Mouse (Mus musculus) urinary bladder, postnatal 0 days (tissue): ENCODE data around the gene Wdr66. TPM values are rescaled to one million over a fixed set of nuclear protein-coding genes. Genes with fewer than 3 reads are reported as not detected.

Experiments used
- polyA plus RNA-seq: library from polyadenylated mRNA; unstranded; fragments of >200 nt; fragmentation: Nextera tagmentation; extraction: Ambion mirVana; gene quantifications from 2 replicates; pipeline ENCODE4 v1.2.1, GENCODE M21; 2015

Wdr66 gene
- 0.69 and 0.75 TPM in 2 replicates for polyA plus RNA-seq

DNA sequence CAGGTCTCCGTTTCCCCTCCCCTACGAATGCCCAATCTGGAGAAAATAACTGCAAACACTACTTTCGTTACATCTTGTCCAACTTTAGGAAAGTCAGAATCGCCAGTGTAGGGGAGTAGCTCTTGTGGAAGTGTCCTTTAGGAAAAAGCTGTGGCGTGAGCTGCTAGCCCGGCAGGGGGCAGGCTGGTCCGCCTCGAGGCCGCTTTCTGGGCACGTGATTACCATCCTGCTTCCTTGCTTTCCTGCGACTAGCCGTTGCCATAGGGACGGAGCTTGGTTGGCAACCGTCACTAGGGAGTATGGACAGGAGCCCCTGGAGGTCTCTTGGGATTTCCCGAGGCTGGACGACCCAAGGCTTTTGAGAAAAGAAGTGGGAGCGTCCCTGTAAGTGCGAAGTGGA, at the start of gene Wdr66:
Wdr66 (plus strand) TSS at position 269 of the 400 bp plus-strand sequence.

DNA sequence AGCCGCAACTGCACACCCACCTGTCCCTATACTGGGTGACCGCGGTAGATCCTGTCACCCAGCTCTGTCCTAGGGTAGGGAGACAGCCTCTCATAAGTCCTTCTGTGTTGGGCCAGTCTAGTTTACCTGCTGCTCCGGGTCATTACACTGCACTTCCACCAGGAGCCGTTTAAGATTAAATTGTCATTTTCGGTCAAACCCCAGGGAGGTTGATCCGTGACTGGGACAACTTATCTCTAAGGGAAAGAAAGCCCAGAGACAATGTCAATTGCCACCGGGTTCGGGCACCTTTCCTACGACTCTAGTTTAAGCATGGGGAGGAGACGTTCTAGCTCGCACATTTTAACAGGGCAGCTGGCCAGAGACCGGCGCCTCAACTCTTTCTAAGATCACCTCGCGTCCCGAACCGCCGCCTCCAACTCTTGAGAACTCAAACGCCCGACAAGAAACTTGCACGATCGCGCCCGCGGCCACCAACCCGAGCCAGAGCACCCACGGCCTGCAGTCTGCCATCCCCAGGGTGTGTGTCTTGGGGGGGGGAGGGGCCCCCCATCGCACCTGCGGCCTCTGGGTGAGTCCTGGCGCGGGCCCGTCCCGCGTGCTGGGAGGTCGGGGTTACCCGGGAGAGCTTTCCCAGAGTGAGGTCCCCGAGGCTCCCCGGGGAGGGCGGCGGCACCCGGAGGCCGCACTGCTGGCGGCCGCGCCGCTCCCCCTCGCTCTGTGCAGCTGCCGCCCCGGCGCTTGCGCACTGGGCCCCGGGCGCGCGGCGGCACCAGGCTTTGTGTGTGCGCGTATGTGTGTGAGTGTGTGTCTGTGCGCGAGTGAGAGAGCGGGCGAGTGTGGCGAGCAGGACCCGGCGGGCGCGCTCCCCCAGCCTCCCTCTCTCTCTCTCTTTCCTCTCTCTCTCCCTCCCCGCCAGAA, 92.1 kb downstream of the Wdr66 start, which contains the start of gene Bcl7a:
Bcl7a (plus strand) TSS at position 128 of the 921 bp plus-strand sequence.

Other genes with a start within 250 kb of the Wdr66 start
- 22.4 and 23.5 TPM in 2 replicates for gene Orai1, start 237.0 kb upstream of the Wdr66 start, polyA plus RNA-seq
- not detected in 2 replicates for gene Morn3, start 205.1 kb upstream of the Wdr66 start, polyA plus RNA-seq
- 10.6 and 11.9 TPM in 2 replicates for gene Tmem120b, start 183.7 kb upstream of the Wdr66 start, polyA plus RNA-seq
- gene Rhof, start 119.4 kb upstream of the Wdr66 start, polyA plus RNA-seq = 0.91 and 1.3 TPM in 2 replicates
- 4.1 and 4.7 TPM in 2 replicates for gene Setd1b, start 109.9 kb upstream of the Wdr66 start, polyA plus RNA-seq
- 50.2 and 52.0 TPM in 2 replicates for gene Psmd9, start 82.7 kb upstream of the Wdr66 start, polyA plus RNA-seq
- gene Hpd, start 69.4 kb upstream of the Wdr66 start, polyA plus RNA-seq = 0.15 and 0.37 TPM in 2 replicates
- 5.1 and 5.6 TPM in 2 replicates for gene Bcl7a, start 91.7 kb downstream of the Wdr66 start, polyA plus RNA-seq
- gene Mlxip, start 142.7 kb downstream of the Wdr66 start, polyA plus RNA-seq = 13.2 and 15.7 TPM in 2 replicates
- gene Lrrc43, start 237.2 kb downstream of the Wdr66 start, polyA plus RNA-seq = not detected in 2 replicates
- not detected in 2 replicates for gene Il31, start 237.4 kb downstream of the Wdr66 start, polyA plus RNA-seq